Mouse (Mus musculus) embryonic fibroblast, embryonic 13.5 days (primary cell): ENCODE data around the gene Naa35.

ENCODE experiments used
- CTCF ChIP-seq: IDR thresholded peaks from 2 replicates; pipeline ENCODE4 v1.5.1; 2011; ENCODE audit warnings: mild to moderate bottlenecking, control low read depth, low read length, moderate library complexity, borderline replicate concordance; ENCODE audit not compliant: insufficient read depth
- POLR2A ChIP-seq: IDR thresholded peaks from 2 replicates; pipeline ENCODE4 v1.6.1; 2011; ENCODE audit warnings: low read depth, mild to moderate bottlenecking, control low read depth, low read length, moderate library complexity

GRCm38 (mm10) chr13:59592630-59593029 lies 7.6 kb downstream of the Naa35 start:
- TF ChIP-seq CTCF (no peak), POLR2A (no peak)
